Mouse (Mus musculus): Measurements from ENCODE around the gene Ap1s1. TPM values are rescaled to one million over a fixed set of nuclear protein-coding genes. Genes with fewer than 3 reads are reported as not detected.

Gene Ap1s1
- polyA plus RNA-seq (2014; fragmentation: Nextera tagmentation; extraction: Ambion mirVana) = 192 and 201 TPM in 2 replicates

DNA sequence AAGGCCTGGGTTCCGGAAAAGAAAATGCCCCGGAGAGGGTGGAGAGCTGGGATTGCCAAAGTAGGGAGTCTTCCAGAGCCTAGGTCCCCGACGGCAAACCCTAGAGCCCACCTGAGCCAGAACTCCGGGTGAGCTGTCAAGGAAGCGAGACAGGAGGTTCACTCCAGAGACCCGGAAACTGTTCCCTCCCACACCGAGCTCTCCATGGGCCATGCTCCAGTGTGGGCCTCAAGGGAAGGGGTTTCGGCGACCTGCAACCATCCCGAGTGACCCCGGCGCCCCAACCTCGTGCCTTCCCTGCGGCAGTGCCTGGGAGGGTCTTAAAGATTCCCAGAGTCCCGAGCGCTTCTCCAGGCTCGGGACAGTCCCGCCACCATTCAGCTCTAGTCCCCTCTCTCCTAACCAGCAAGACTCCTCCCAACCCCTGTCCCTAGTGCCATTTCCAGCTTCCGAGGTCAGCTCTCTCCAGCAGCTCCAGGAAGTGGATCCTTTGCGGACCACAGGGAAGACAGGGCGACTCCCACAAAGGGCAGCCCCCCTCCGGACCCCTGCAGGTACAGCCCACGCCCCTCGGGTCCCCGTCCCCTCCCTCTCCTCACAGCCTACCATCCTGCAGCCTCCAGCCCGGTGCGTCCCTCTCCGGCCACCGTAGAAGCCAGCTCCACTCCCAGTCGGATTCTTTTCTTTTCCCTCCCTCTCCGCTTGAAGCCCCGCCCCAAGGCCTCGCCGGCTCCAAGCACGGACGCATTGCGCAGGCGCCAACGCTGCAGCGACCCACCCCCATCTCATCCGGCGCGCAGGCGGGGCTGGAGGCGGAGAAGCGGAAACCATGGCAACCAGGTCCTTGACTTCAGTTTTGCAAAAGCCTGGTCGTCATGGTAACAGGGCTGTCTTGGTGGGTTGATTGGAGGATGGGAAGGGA, at the start of gene Ap1s1:
TSS of gene Ap1s1 (minus strand) at position 734 of the 922 bp plus-strand sequence.
- peak; percentile 99 for DNase-seq (ENCODE audit: low spot score)
- Histone ChIP-seq H3K4me1 (replicated peaks; ENCODE audit: control insufficient read depth, insufficient read depth, low read length) (peaks cover 16% of the 10 kb centered on the region), H3K4me2 (replicated peaks) (peak within 1 kb of the TSS; percentile 78), H3K27me3 (ENCODE audit: control insufficient read depth, insufficient read depth, low read length) (no peaks in the 10 kb centered on the region), H3K27ac (peak within 1 kb of the TSS; percentile 86), H3K9ac (peak within 1 kb of the TSS; percentile 93), H3K36me3 (replicated peaks; ENCODE audit: control insufficient read depth, insufficient read depth) (peaks cover 21% of the 10 kb centered on the region), H3K4me3 (replicated peaks; ENCODE audit: low read length) (peak within 1 kb of the TSS; percentile 88), H3K9me3 (ENCODE audit: control insufficient read depth, low read length) (no peaks in the 10 kb centered on the region)
- WGBS = under 1% methylated on average over 48 of the region's 48 CpGs
- ATAC-seq (ENCODE audit: low FRiP score) = peak; percentile 92

DNA sequence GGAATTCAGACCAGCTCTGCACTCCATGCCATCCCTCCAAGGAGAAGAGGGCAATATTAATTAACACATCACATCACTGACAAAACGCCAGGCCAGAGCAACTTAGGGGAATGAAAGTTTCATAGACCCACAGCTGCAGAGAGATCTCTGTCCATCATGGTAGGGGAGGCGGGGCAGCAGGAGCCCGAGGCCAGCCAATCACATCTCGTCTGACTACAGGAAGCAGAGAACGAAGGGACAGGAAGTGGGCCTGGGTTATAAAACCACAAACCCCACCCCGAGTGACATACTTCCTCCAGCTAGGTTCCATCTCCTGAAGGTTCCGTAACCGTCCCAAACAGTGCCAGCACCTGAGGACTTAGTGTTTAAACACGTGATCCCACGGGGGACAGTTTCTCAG, 49.2 kb upstream of the Ap1s1 start:
- Histone ChIP-seq H3K27me3 (ENCODE audit: control insufficient read depth, insufficient read depth, low read length) (no peaks in the 10 kb centered on the region), H3K27ac (no peak overlapping the region), H3K9ac (no peak overlapping the region), H3K9me3 (ENCODE audit: control insufficient read depth, low read length) (no peaks in the 10 kb centered on the region), H3K4me2 (replicated peaks) (no peak overlapping the region), H3K36me3 (replicated peaks; ENCODE audit: control insufficient read depth, insufficient read depth) (no peaks in the 10 kb centered on the region), H3K4me1 (replicated peaks; ENCODE audit: control insufficient read depth, insufficient read depth, low read length) (no peaks in the 10 kb centered on the region), H3K4me3 (replicated peaks; ENCODE audit: low read length) (no peak overlapping the region)
- WGBS = 90% methylated on average over 10 of the region's 10 CpGs
- ATAC-seq (ENCODE audit: low FRiP score) (no peak), DNase-seq (ENCODE audit: low spot score) (no peak)

DNA sequence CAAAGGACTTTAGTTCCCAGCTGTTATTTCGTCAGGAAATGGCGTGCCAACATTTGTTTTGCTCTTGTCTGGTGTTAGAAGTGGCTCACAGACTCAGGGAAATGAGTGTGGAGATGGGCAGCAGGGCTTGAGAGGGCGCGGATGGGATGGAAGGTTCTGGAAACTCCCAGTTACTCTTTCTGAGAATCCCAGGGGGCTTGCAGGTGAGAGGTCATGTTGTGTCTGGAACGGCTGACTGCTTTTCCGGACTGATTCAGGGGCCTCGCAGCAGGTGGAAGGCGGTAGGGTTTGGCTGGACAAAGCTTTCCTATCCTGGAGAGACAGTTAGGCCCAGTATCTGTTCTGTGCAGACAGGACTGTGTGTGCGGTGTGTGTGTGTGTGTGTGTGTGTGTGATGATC, 47.8 kb upstream of the Ap1s1 start:
- H3K9me3 ChIP-seq (ENCODE audit: control insufficient read depth, low read length) = no peaks in the 10 kb centered on the region
- H3K4me3 ChIP-seq (replicated peaks; ENCODE audit: low read length) = no peak overlapping the region
- H3K36me3 ChIP-seq (replicated peaks; ENCODE audit: control insufficient read depth, insufficient read depth) = no peaks in the 10 kb centered on the region
- H3K27ac ChIP-seq = no peak overlapping the region
- WGBS = 84% methylated on average over 9 of the region's 9 CpGs
- H3K4me1 ChIP-seq (replicated peaks; ENCODE audit: control insufficient read depth, insufficient read depth, low read length) = no peaks in the 10 kb centered on the region
- DNase-seq (ENCODE audit: low spot score) (peak; percentile 31), ATAC-seq (ENCODE audit: low FRiP score) (no peak)
- H3K27me3 ChIP-seq (ENCODE audit: control insufficient read depth, insufficient read depth, low read length) = no peaks in the 10 kb centered on the region
- no peak overlapping the region for H3K9ac ChIP-seq
- no peak overlapping the region for H3K4me2 ChIP-seq (replicated peaks)

DNA sequence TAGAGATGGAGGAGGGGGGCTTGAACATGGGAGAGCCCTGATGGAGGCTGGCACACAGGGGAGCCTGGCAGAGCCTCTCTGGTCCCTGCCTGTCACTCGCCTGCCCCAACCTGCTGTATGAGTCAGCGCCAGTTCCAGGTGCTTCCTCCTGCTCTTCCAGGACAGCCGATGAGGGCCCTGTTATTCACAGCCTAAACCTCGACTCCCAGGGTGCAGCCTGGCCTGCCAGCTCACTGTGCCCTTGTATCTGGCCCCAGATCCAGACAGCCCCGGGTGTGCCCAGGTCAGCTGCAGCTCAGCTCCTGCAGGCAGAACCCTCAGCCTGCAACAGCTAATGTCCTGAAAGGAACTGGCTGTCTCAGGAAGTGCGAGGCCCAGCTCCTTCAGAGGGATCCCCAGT, 45.6 kb upstream of the Ap1s1 start:
- no peaks in the 10 kb centered on the region for H3K36me3 ChIP-seq (replicated peaks; ENCODE audit: control insufficient read depth, insufficient read depth)
- no peak overlapping the region for H3K4me3 ChIP-seq (replicated peaks; ENCODE audit: low read length)
- H3K27ac ChIP-seq = no peak overlapping the region
- WGBS = 60% methylated on average over 6 of the region's 6 CpGs
- H3K9me3 ChIP-seq (ENCODE audit: control insufficient read depth, low read length) = no peaks in the 10 kb centered on the region
- no peak overlapping the region for H3K9ac ChIP-seq
- ATAC-seq (ENCODE audit: low FRiP score) = no peak
- no peak for DNase-seq (ENCODE audit: low spot score)
- H3K4me2 ChIP-seq (replicated peaks) = no peak overlapping the region
- H3K27me3 ChIP-seq (ENCODE audit: control insufficient read depth, insufficient read depth, low read length) = no peaks in the 10 kb centered on the region
- no peaks in the 10 kb centered on the region for H3K4me1 ChIP-seq (replicated peaks; ENCODE audit: control insufficient read depth, insufficient read depth, low read length)

DNA sequence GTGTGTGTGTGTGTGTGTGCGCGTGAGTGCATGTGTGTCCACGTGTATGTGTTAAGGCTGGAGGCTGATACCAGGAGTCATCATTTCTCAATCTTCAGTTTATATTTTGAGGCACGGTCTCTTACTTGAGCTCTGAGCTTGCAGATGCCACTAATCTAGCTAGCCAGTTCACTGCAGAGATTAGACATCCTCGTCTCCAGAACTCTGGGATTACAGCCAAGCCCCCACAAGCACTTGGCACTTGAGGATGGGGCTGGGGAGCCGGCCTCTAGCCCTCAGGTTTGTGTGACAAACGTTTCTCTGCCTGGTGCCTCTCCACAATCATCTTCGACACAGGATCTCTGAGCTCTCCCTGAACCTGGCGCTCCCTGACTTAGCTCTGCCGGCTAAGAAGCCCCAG, 44.9 kb upstream of the Ap1s1 start:
- WGBS = 73% methylated on average over 10 of the region's 10 CpGs
- H3K4me3 ChIP-seq (replicated peaks; ENCODE audit: low read length) = no peak overlapping the region
- no peak overlapping the region for H3K9ac ChIP-seq
- H3K4me1 ChIP-seq (replicated peaks; ENCODE audit: control insufficient read depth, insufficient read depth, low read length) = no peaks in the 10 kb centered on the region
- DNase-seq (ENCODE audit: low spot score) = no peak
- no peak overlapping the region for H3K4me2 ChIP-seq (replicated peaks)
- H3K27ac ChIP-seq = no peak overlapping the region
- H3K36me3 ChIP-seq (replicated peaks; ENCODE audit: control insufficient read depth, insufficient read depth) = no peaks in the 10 kb centered on the region
- no peak for ATAC-seq (ENCODE audit: low FRiP score)
- H3K9me3 ChIP-seq (ENCODE audit: control insufficient read depth, low read length) = no peaks in the 10 kb centered on the region
- H3K27me3 ChIP-seq (ENCODE audit: control insufficient read depth, insufficient read depth, low read length) = no peaks in the 10 kb centered on the region

DNA sequence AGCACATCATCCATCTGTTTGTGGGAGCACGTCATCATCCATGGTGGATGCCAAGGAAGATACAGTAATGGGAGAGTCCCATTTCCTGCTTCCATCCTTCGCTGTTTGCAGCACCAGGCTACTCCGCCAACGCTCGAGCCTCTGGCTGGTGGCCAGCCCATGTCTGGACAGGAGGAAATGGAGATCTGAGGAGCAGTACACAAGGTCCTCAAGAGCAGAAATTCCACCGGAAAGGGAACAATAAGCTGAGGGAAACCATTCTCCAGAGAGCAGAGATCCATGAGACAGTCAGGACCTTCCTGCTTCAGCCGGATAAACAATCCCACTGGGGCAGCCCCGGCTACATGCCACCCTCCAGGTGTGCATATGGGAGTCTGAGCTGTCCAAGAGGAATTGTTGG, 41.5 kb upstream of the Ap1s1 start:
- no peaks in the 10 kb centered on the region for H3K27me3 ChIP-seq (ENCODE audit: control insufficient read depth, insufficient read depth, low read length)
- ATAC-seq (ENCODE audit: low FRiP score) (no peak), DNase-seq (ENCODE audit: low spot score) (no peak)
- H3K36me3 ChIP-seq (replicated peaks; ENCODE audit: control insufficient read depth, insufficient read depth) = no peaks in the 10 kb centered on the region
- H3K9me3 ChIP-seq (ENCODE audit: control insufficient read depth, low read length) = no peaks in the 10 kb centered on the region
- H3K4me1 ChIP-seq (replicated peaks; ENCODE audit: control insufficient read depth, insufficient read depth, low read length) = no peaks in the 10 kb centered on the region
- H3K27ac ChIP-seq = no peak overlapping the region
- no peak overlapping the region for H3K4me3 ChIP-seq (replicated peaks; ENCODE audit: low read length)
- H3K4me2 ChIP-seq (replicated peaks) = no peak overlapping the region
- WGBS = 88% methylated on average over 8 of the region's 8 CpGs
- no peak overlapping the region for H3K9ac ChIP-seq

DNA sequence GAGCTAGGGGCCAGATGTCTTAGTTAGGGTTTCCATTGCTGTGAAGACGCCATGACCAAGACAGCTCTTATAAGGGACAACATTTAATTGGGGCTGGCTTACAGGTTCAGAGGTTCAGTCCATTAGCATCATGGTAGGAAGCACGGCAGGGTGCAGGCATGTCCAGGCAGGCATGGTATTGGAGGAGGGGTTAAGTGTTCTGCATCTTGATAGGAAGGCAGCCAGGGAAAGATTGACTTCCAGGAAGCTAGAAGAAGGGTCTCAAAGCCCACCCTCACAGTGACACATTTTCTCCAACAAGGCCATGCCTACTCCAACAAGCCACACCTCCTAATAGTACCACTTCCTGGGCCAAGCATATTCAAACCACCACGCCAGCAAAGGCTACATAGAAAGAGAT, 39.8 kb upstream of the Ap1s1 start:
- Histone ChIP-seq H3K27ac (no peak overlapping the region), H3K4me3 (replicated peaks; ENCODE audit: low read length) (no peak overlapping the region), H3K9ac (no peak overlapping the region), H3K9me3 (ENCODE audit: control insufficient read depth, low read length) (no peaks in the 10 kb centered on the region), H3K27me3 (ENCODE audit: control insufficient read depth, insufficient read depth, low read length) (no peaks in the 10 kb centered on the region), H3K4me2 (replicated peaks) (no peak overlapping the region), H3K4me1 (replicated peaks; ENCODE audit: control insufficient read depth, insufficient read depth, low read length) (no peaks in the 10 kb centered on the region), H3K36me3 (replicated peaks; ENCODE audit: control insufficient read depth, insufficient read depth) (no peaks in the 10 kb centered on the region)
- ATAC-seq (ENCODE audit: low FRiP score) = no peak
- no peak for DNase-seq (ENCODE audit: low spot score)
- 83% methylated on average over 3 of the region's 3 CpGs for WGBS

DNA sequence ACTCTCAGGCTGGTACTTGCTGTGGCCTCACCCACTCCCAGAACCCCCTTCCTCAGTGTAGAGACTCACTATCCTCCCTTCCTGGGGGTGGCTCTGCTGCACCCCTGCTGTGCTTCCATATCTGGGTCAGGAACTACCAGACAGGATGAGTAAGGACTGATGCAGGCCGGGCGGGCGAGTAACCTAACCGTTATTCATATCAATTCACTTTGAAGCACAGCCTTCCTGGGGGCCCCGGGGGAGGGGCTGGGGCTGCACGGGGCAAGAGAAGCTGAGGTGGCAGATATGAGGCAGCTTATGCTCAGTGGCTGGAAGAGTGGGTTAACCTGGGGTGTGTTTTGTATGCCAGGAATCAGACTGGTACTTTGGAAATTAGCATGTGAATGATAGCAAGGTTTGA, 39.1 kb upstream of the Ap1s1 start:
- 89% methylated on average over 6 of the region's 6 CpGs for WGBS
- Histone ChIP-seq H3K36me3 (replicated peaks; ENCODE audit: control insufficient read depth, insufficient read depth) (no peaks in the 10 kb centered on the region), H3K4me1 (replicated peaks; ENCODE audit: control insufficient read depth, insufficient read depth, low read length) (no peaks in the 10 kb centered on the region), H3K4me2 (replicated peaks) (no peak overlapping the region), H3K9me3 (ENCODE audit: control insufficient read depth, low read length) (no peaks in the 10 kb centered on the region), H3K27ac (no peak overlapping the region), H3K9ac (no peak overlapping the region), H3K4me3 (replicated peaks; ENCODE audit: low read length) (no peak overlapping the region), H3K27me3 (ENCODE audit: control insufficient read depth, insufficient read depth, low read length) (no peaks in the 10 kb centered on the region)
- DNase-seq (ENCODE audit: low spot score) = no peak
- ATAC-seq (ENCODE audit: low FRiP score) = no peak

DNA sequence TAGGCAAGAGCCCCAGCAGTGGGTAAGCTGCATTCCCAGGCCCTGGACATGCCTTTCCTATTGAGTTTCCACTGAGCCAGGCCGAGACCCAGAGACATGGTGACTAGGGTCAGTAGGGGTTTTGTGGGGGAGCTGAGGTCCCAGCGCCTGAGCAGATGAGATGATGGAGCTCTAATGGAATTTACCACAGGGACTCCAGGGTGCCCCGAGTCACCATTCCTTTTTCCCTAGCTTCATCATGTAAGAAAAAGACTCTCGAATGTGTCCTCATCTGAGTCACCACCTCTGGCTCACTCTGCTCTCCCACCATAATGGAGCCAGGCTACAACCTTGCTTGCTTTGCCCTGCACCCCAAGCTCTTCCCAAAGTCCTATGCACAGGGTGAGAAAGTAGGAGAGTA, 37.1 kb upstream of the Ap1s1 start:
- Histone ChIP-seq H3K4me1 (replicated peaks; ENCODE audit: control insufficient read depth, insufficient read depth, low read length) (no peaks in the 10 kb centered on the region), H3K9ac (no peak overlapping the region), H3K4me3 (replicated peaks; ENCODE audit: low read length) (no peak overlapping the region), H3K27me3 (ENCODE audit: control insufficient read depth, insufficient read depth, low read length) (no peaks in the 10 kb centered on the region), H3K4me2 (replicated peaks) (no peak overlapping the region), H3K9me3 (ENCODE audit: control insufficient read depth, low read length) (no peaks in the 10 kb centered on the region), H3K27ac (no peak overlapping the region), H3K36me3 (replicated peaks; ENCODE audit: control insufficient read depth, insufficient read depth) (no peaks in the 10 kb centered on the region)
- 86% methylated on average over 4 of the region's 4 CpGs for WGBS
- DNase-seq (ENCODE audit: low spot score) = no peak
- no peak for ATAC-seq (ENCODE audit: low FRiP score)
